Mouse (Mus musculus) spleen, adult 2 months (tissue): ENCODE results near the gene N4bp2.

Source experiments
- CTCF ChIP-seq: fragments of 200-500 bp; IDR thresholded peaks from 2 replicates; pipeline ENCODE4 v1.5.1; 2011; ENCODE audit warnings: mild to moderate bottlenecking, inconsistent platforms; ENCODE audit not compliant: insufficient read depth, insufficient read length, insufficient replicate concordance; ENCODE audit errors: extremely low read depth
- POLR2A ChIP-seq: fragments of 200-500 bp; IDR thresholded peaks from 2 replicates; pipeline ENCODE4 v1.6.1; 2011; ENCODE audit warnings: low read depth, low read length, inconsistent platforms

GRCm38 (mm10) chr5:65770065-65770464, 6.7 kb downstream of the N4bp2 start:
- no peak for TF ChIP-seq POLR2A
- no peak for TF ChIP-seq CTCF
